Mouse (Mus musculus) liver, embryonic 16.5 days (tissue): Measurements from ENCODE around the gene Atp5d. TPM values are rescaled to one million over a fixed set of nuclear protein-coding genes. Genes with fewer than 3 reads are reported as not detected.

Source experiments
- ATAC-seq: fragments of 200-750 bp; cut with Nextera tagmentation; 2 replicates; pipeline ENCODE4 v1.8.0; 2017; ENCODE audit warnings: low read depth, mild to moderate bottlenecking, moderate number of reproducible peaks, moderate library complexity
- H3K27ac ChIP-seq: fragments of 300-500 bp; sonication (generic); 2 replicates; pipeline ENCODE4 v1.5.1; 2014; ENCODE audit warnings: mild to moderate bottlenecking, low read length
- H3K27me3 ChIP-seq: fragments of 300-500 bp; sonication (generic); 2 replicates; pipeline ENCODE4 v1.6.1; 2014; ENCODE audit warnings: low read depth, low read length, mixed read lengths; ENCODE audit not compliant: control insufficient read depth, insufficient read depth
- H3K36me3 ChIP-seq: fragments of 300-500 bp; sonication (generic); 2 replicates; pipeline ENCODE4 v1.6.1; 2014; ENCODE audit warnings: mild to moderate bottlenecking; ENCODE audit not compliant: control insufficient read depth, insufficient read depth
- H3K4me1 ChIP-seq: fragments of 300-500 bp; sonication (generic); 2 replicates; pipeline ENCODE4 v1.6.1; 2014; ENCODE audit warnings: low read depth, low read length, mixed read lengths; ENCODE audit not compliant: control insufficient read depth
- H3K4me2 ChIP-seq: fragments of 300-500 bp; sonication (generic); 2 replicates; pipeline ENCODE4 v1.6.1; 2014; ENCODE audit warnings: low read depth, low read length, mixed read lengths
- H3K4me3 ChIP-seq: fragments of 300-500 bp; sonication (generic); 2 replicates; pipeline ENCODE4 v1.5.1; 2014; ENCODE audit warnings: low read depth, mild to moderate bottlenecking, low read length
- H3K9ac ChIP-seq: fragments of 300-500 bp; sonication (generic); 2 replicates; pipeline ENCODE4 v1.6.1; 2014; ENCODE audit warnings: low read depth, low read length
- H3K9me3 ChIP-seq: fragments of 300-500 bp; sonication (generic); replicated peaks from 2 replicates; pipeline ENCODE4 v1.6.1; 2016; ENCODE audit warnings: low read length; ENCODE audit not compliant: control insufficient read depth
- WGBS: fragments of 180-500 bp; shearing (Covaris S2); extraction: QIAGEN DNeasy Blood & Tissue Kit; methylation state at CpG from one replicate; pipeline ENCODE4 v1.1.7; 2014; ENCODE audit not compliant: insufficient replicate concordance; 5-methylcytosine and 5-hydroxymethylcytosine counted together
- polyA plus RNA-seq: library from polyadenylated mRNA; unstranded; fragments of >200 nt; fragmentation: Nextera tagmentation; extraction: Ambion mirVana; gene quantifications from 2 replicates; pipeline ENCODE4 v1.2.1, GENCODE M21; 2015

The Atp5d gene
- polyA plus RNA-seq, 1 experiment from 2014 or later = 309 TPM

GRCm38 (mm10) chr10:80146568-80147011, 8.2 kb downstream of the Atp5d start:
- H3K9ac ChIP-seq = peak overlapping the region; percentile 88
- H3K9me3 ChIP-seq = no peaks in the 10 kb centered on the region
- no peaks in the 10 kb centered on the region for H3K27me3 ChIP-seq
- H3K27ac ChIP-seq = peak overlapping the region; percentile 99
- no peak for ATAC-seq
- 63% methylated on average over 4 of the region's 4 CpGs for WGBS
- peaks cover 74% of the 10 kb centered on the region for H3K4me1 ChIP-seq
- H3K36me3 ChIP-seq = peaks cover 18% of the 10 kb centered on the region
- no peak overlapping the region for H3K4me3 ChIP-seq
- H3K4me2 ChIP-seq = peak overlapping the region; percentile 98

GRCm38 (mm10) chr10:80147146-80147718, 8.8 kb downstream of the Atp5d start:
- H3K4me3 ChIP-seq = peak overlapping the region; percentile 93
- ATAC-seq = no peak
- H3K27ac ChIP-seq = peak overlapping the region; percentile 99
- H3K9me3 ChIP-seq = no peaks in the 10 kb centered on the region
- peaks cover 78% of the 10 kb centered on the region for H3K4me1 ChIP-seq
- peaks cover 24% of the 10 kb centered on the region for H3K36me3 ChIP-seq
- H3K27me3 ChIP-seq = no peaks in the 10 kb centered on the region
- H3K4me2 ChIP-seq = peak overlapping the region; percentile 98
- 25% methylated on average over 5 of the region's 5 CpGs for WGBS
- peak overlapping the region; percentile 88 for H3K9ac ChIP-seq

GRCm38 (mm10) chr10:80147719-80148601, 9.5 kb downstream of the Atp5d start, which contains the start of gene Midn:
Gene Midn (plus strand): TSS chr10:80148272.
- H3K36me3 ChIP-seq = peaks cover 24% of the 10 kb centered on the region
- H3K4me1 ChIP-seq = peaks cover 78% of the 10 kb centered on the region
- ATAC-seq = peak; percentile 40

DNA sequence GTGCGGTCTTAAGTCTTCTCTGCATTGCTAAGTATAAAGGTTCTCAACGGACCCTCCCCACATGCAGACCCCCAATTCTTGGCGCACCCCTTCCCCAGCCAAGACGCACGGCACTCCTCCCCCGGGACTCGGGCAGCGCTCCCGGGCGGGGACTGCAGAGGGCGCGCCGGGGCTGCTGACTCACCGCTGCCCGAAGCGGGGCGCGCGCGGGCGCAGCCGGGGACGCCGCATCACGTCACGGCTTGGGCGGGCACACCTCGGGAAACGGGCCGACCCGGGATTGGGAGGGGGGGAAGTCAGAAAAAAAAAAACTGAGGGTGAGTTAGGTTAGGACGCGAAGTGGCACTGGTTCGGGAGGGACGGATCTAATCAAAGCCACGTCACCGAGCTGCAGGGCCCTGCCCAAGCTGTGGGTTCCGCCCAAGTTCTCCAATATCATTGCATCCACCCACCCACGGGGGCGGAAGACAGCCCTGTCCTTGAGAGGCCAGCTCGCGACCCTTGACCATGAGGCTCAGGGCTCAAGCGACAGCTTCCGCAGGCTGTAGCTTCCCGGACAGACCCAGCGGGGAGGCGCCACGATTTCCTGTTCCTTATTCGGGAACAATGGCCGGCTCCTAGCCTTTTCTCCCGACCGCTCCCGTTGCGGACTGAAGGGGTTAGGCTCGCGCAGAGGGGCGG, 10.3 kb downstream of the Atp5d start:
- under 1% methylated on average over 56 of the region's 57 CpGs for WGBS
- Histone ChIP-seq H3K4me1 (peaks cover 79% of the 10 kb centered on the region), H3K36me3 (peaks cover 29% of the 10 kb centered on the region)

More at GRCm38 (mm10) chr10:80147719-80148601, 9.5 kb downstream of the Atp5d start, which contains the start of gene Midn:
- Histone ChIP-seq H3K9me3 (no peaks in the 10 kb centered on the region), H3K27ac (peak within 1 kb of the TSS; percentile 99), H3K4me3 (peak within 1 kb of the TSS; percentile 93), H3K27me3 (no peaks in the 10 kb centered on the region), H3K4me2 (peak within 1 kb of the TSS; percentile 98), H3K9ac (peak within 1 kb of the TSS; percentile 88)
- WGBS = under 1% methylated on average over 38 of the region's 42 CpGs

GRCm38 (mm10) chr10:80149291-80150225, 11.1 kb downstream of the Atp5d start:
- Histone ChIP-seq H3K27ac (peak overlapping the region; percentile 99), H3K4me2 (peak overlapping the region; percentile 98), H3K4me3 (peak overlapping the region; percentile 93), H3K27me3 (no peaks in the 10 kb centered on the region), H3K4me1 (peaks cover 85% of the 10 kb centered on the region), H3K9me3 (no peaks in the 10 kb centered on the region), H3K36me3 (peaks cover 30% of the 10 kb centered on the region), H3K9ac (peak overlapping the region; percentile 88)
- under 1% methylated on average over 88 of the region's 88 CpGs for WGBS
- ATAC-seq = peak; percentile 77

More for the DNA sequence above, 10.3 kb downstream of the Atp5d start:
- Histone ChIP-seq H3K27ac (peak overlapping the region; percentile 99), H3K27me3 (no peaks in the 10 kb centered on the region), H3K9me3 (no peaks in the 10 kb centered on the region), H3K4me3 (peak overlapping the region; percentile 93), H3K9ac (peak overlapping the region; percentile 88), H3K4me2 (peak overlapping the region; percentile 98)
- peak; percentile 59 for ATAC-seq

DNA sequence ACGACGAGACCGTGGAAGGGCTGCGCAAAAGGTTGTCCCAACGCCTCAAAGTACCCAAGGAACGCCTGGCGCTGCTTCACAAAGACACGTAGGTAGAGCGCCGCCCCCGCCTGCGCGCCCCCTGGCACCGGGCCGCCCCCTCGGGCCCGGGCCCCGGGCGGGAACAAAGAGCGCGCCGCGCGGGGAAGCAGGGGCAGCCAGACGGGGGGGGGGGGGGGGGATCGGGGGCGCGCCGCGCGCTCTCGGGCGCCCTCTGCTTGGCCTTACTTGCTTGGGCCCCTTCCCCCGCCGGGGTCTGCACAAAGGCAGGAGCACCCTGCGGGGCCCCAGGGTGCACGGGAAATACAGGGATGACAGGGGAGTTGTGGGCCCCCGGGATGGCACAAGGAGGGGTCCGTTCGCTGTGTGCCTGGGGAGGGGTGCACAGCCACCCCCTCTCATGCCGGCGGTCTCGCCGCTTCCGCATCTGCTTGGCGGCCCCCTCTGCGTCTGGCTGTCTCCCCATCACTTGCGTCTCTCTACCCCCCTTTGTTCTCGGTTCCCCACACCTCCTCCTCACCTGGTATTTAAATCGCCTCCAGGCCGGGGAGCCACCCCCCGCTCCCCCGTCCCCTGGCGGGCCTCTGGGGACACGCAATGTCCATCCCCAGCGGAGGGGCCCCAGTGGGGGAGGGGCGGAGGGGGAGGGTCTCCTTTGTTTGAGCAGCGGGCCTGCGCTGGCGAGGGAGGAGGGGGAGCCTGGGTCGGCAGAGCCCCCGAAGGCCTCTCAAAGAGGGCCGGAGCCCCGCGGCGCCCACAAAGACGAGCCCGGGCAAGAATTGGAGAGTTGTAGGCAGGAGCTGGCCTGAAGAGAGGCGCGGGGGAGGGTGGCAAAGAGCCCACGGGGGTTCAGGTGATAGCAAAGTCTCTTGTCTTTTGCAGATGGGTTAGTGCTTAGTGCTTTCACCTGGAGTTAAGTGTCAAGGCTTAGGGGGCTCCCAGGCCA, 12.1 kb downstream of the Atp5d start:
- WGBS = under 1% methylated on average over 60 of the region's 71 CpGs
- Histone ChIP-seq H3K27ac (peak overlapping the region; percentile 99), H3K4me2 (peak overlapping the region; percentile 98), H3K9me3 (no peaks in the 10 kb centered on the region), H3K27me3 (no peaks in the 10 kb centered on the region), H3K4me3 (peak overlapping the region; percentile 93), H3K4me1 (peaks cover 85% of the 10 kb centered on the region), H3K9ac (peak overlapping the region; percentile 88), H3K36me3 (peaks cover 30% of the 10 kb centered on the region)
- no peak for ATAC-seq

DNA sequence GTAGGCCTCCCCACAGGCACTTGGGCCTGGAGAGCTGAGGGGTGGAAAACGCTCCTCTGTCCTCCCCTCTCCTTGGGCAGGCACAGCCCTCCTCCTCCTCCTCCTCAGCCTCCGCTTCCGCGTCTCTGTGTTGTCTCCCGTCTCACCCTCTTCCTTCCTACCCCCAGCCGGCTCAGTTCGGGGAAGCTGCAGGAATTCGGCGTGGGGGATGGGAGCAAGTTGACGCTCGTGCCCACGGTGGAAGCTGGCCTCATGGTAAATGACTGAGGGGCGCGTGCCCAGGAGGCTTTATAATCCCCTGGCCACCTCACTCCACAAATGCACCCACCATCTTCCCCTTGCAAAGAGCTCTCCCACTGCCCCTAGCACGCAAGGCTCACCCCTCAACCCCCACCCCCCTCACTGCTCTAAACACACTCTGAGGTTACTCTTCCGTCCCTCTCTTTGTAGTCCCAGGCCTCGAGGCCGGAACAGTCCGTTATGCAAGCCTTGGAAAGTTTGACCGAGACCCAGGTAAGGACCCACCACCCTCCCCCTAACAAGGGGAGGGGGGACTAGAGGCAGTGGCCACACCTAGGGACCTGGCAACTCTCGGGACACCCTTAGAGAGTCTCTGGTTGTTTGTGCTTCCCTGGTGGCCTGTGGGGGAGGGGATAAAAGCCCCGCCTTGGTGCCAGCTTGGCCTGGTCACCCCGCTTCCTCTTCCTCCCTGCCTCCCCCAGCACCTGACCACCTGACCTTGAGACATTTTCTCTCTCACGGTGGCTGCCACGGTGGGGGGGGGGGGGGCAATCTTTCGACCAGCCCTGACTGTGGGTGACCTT, 13.0 kb downstream of the Atp5d start:
- peak overlapping the region; percentile 93 for H3K4me3 ChIP-seq
- no peak for ATAC-seq
- WGBS = 4% methylated on average over 26 of the region's 26 CpGs
- H3K27ac ChIP-seq = peak overlapping the region; percentile 99
- no peaks in the 10 kb centered on the region for H3K9me3 ChIP-seq
- H3K36me3 ChIP-seq = peaks cover 40% of the 10 kb centered on the region
- H3K27me3 ChIP-seq = no peaks in the 10 kb centered on the region
- H3K4me1 ChIP-seq = peaks cover 85% of the 10 kb centered on the region
- peak overlapping the region; percentile 88 for H3K9ac ChIP-seq
- H3K4me2 ChIP-seq = peak overlapping the region; percentile 98
